Mouse (Mus musculus) gastrocnemius, postnatal 25 days (tissue): Measurements from ENCODE around the gene Ssxb6. TPM values are rescaled to one million over a fixed set of nuclear protein-coding genes. Genes with fewer than 3 reads are reported as not detected.
"Not testable (repeated sequence)": the region's sequence is repeated elsewhere in the genome, so short reads cannot be mapped to it uniquely, and the experiment has no call there.

Experiments
- DNase-seq: peaks from one replicate; pipeline ENCODE4 v3.0.0; 2022
- long read RNA-seq, 2 experiments: library from polyadenylated mRNA; stranded (forward); transcript quantifications; one replicate each; pipeline ENCODE4 v2.0.0; 2021
- total RNA-seq, 2 experiments: library from RNA; stranded (reverse); gene quantifications; 1 replicate in 1 of 2; 2 replicates in 1 of 2; pipeline ENCODE4 v1.2.3; 2021

The Ssxb6 gene
- not detected for total RNA-seq
- long read RNA-seq, experiment 1: 0 reads
- long read RNA-seq, experiment 2: 0 reads

- DNase-seq: not testable (repeated sequence)
Observed at GRCm38 (mm10) chrX:8548155-8548554, at the start of gene Ssxb6. Gene Ssxb6, minus strand, starts transcription at chrX:8548255.

- not testable (repeated sequence) for DNase-seq
Observed at GRCm38 (mm10) chrX:8591716-8592115, 43.7 kb upstream of the Ssxb6 start, which contains the start of gene Ssxb3. Gene Ssxb3, minus strand, starts transcription at chrX:8591816.

DNA sequence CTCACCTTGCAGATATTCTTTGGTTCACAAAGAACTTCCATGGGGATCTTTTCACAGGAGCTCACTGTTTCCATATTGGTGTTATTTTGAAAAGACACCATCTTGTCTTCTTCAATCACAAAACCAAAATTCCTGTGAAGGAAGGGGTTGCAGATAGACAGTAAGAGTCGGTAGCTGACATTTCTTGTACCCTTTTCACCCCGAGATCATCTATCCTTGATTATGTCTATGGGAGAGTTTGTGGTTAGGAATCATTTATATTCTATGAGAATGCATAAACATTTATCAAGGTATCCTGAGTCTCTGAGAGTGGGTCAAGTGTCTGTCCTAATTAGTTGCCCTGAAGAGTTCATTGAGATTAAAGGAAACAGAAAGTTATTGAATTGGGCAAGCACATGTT is 23.2 kb downstream of the Ssxb6 start, which contains the start of gene Gm14459:
TSS of gene Gm14459 (minus strand) at position 101 of the 400 bp plus-strand sequence.
- DNase-seq: no peak

Other genes with a start within 250 kb of the Ssxb6 start
- gene Ssxb10, start 220.8 kb downstream of the Ssxb6 start, total RNA-seq: not detected
- not detected for gene Ssxb9, start 181.3 kb downstream of the Ssxb6 start, total RNA-seq
- not detected for gene Ssxb1, start 134.9 kb downstream of the Ssxb6 start, total RNA-seq
- gene Ssxb2, start 86.5 kb downstream of the Ssxb6 start, total RNA-seq: not detected
- not detected for gene Gm14459, start 23.3 kb downstream of the Ssxb6 start, total RNA-seq
- gene Ssxb3, start 43.6 kb upstream of the Ssxb6 start, total RNA-seq: not detected
- not detected for gene Ssxb8, start 142.6 kb upstream of the Ssxb6 start, total RNA-seq
- gene Ssx9, start 200.2 kb upstream of the Ssxb6 start, total RNA-seq: not detected